Mouse (Mus musculus): Measurements from ENCODE around the gene Tmpo. TPM values are rescaled to one million over a fixed set of nuclear protein-coding genes. Genes with fewer than 3 reads are reported as not detected.

Tmpo gene
- total RNA-seq, 2 experiments from 2014 or later: 1,232 to 1,337 TPM

DNA sequence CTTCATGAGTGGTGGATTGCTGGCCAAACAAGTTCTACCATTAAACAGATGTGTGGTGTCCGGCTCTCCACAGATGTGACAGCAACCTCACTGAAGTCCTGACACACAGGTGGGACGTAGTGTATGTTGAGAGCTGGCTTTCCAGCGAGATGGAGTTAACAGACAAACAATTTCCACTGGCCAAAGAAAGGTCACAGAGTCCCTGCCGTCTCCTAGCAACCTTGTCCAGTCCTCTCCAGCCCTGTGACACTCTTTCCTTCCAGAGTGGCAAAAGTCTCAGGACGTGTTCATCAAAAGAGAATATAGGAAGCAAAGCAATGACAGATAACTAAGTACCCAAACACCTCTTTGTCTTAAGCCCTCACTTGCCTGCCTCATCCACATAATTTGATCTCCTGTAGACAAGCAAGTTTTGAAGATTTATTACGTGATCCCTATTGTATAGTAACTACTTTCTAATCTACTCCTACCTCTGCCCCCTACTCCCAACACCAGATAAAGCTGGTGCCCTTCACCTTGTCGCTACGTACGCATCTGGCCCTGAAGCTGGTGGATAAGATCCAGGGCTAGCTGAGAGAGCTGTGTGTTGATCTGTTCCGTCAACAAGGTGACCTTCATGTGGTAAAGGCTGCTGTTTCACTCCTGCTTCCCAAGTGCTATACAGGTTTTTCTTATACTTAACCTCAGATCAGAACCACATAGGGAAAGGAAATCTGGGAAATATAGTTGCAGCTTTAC is 54.3 kb downstream of the Tmpo start:
- ATAC-seq (replicated peaks; ENCODE audit: low FRiP score, poor library complexity, severe bottlenecking): no peak

DNA sequence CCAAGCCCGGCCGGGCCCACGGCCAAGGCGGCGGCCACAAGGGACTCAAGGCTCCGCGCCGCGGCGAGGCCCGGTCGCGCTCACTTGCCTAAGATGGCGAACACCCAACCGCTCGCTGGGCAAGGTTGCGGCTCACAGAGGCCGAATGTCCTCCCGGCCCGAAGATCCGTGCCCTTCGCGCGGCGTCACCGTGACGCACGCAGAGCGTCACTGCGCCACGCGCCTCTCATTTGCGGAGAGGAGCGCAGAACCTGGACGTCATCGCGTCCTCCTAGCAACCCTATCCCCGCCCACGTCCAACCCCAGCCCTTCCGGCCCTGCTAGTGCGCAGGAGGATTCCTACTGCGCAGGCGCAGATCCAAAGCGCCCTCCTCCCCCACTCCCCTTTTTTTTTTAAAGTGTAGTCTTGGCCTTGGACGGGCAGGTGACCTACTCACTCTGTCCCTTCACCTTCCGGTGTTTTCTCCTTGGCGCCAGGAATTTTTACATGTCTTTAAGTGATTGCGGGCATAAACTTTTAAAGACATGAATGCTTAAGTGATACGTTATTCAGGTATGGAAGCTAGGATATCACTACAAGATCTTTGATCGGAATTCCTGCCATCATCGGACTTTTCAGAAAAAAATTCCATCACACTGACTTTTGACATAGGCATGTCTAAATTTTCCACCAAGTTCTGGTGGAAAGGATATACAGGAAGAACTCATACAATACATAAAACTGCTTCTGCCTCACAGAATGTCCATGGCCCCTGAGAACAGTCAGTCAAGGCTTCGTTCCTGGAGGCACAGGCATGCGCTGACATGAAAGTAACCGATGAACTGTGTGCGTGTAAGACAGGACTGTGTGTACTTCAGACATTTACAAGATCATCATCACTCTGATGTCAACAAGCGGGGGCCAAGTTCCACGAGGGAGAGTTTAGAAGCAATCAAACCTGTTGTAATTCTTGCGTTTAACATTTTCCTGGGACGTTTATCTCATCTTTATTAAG is 57.0 kb downstream of the Tmpo start, which contains the start of gene Slc25a3:
TSS of gene Slc25a3 (minus strand) at position 232 of the 995 bp plus-strand sequence.
- ATAC-seq (replicated peaks; ENCODE audit: low FRiP score, poor library complexity, severe bottlenecking): peak; percentile 98

DNA sequence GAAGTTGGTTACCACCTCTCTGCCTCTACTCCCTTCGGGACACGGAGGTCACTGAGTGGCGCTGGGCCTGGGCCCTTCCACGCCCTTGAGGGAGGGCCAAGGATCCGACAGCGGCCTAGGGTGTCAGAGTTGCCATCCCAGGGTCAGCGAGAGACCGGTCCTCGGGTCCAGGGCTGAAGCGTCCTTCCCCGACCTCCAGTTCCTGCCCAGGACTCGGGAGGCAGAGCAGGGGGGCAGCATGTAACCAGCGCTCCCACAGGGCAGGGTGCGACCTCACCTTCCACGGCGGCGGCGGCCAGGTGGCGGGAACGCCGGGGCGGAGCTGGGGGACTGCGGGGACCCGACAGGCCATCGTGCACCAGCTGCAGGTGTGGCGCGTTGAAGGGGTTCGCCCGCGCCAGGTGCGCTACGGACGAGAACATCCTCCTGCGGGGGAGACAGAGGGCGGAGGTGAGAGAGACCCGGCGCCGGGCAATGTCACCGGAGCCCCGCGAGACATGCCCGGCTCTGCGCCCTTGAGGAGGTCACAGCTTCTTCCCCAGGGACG is 57.8 kb downstream of the Tmpo start:
- ATAC-seq (replicated peaks; ENCODE audit: low FRiP score, poor library complexity, severe bottlenecking): peak; percentile 67

GRCm38 (mm10) chr10:91122646-91123045 is 58.5 kb downstream of the Tmpo start:
- no peak for ATAC-seq (replicated peaks; ENCODE audit: low FRiP score, poor library complexity, severe bottlenecking)

DNA sequence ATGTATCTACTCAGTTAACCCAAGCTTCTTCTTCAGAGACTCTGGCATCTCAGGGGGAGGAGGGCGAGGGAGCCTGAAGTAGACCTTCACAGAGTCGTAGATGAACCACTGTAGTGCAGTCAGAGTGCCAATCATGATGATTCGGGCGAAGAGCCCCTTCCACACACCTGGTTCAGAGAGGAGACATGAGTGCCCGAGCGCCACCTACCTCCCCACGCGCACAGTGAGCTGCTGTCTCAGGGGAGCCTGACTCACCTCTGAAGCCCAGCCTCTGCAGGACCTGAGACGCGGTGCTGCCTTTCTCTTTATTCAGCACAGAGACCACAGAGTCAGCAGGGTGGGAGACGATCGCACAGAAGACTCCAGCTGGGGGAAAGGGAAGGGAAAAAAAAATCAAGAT is 64.2 kb downstream of the Tmpo start:
- ATAC-seq (replicated peaks; ENCODE audit: low FRiP score, poor library complexity, severe bottlenecking): no peak

DNA sequence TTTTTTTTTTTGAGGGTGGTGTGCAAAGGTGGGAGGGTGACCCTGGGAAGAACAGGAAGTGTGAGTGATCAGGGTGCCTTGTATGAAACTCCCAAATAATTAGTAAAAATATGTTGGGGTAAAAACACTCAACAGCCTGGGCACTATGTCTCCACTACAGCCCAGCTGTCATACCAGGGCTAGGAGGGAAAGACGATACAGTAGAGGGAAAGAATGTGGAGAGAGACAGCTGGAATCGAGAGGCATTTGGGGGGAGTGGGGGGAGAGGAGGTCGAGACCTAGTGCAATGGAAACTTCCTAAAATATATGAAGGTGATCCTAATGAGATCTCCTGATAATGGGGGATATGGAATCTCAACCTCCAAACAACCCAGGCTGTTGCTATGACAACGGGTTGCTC is 71.3 kb downstream of the Tmpo start:
- ATAC-seq (replicated peaks; ENCODE audit: low FRiP score, poor library complexity, severe bottlenecking): no peak

- no peak for ATAC-seq (replicated peaks; ENCODE audit: low FRiP score, poor library complexity, severe bottlenecking)
These were observed 75.1 kb downstream of the Tmpo start for GRCm38 (mm10) chr10:91105981-91106380.

DNA sequence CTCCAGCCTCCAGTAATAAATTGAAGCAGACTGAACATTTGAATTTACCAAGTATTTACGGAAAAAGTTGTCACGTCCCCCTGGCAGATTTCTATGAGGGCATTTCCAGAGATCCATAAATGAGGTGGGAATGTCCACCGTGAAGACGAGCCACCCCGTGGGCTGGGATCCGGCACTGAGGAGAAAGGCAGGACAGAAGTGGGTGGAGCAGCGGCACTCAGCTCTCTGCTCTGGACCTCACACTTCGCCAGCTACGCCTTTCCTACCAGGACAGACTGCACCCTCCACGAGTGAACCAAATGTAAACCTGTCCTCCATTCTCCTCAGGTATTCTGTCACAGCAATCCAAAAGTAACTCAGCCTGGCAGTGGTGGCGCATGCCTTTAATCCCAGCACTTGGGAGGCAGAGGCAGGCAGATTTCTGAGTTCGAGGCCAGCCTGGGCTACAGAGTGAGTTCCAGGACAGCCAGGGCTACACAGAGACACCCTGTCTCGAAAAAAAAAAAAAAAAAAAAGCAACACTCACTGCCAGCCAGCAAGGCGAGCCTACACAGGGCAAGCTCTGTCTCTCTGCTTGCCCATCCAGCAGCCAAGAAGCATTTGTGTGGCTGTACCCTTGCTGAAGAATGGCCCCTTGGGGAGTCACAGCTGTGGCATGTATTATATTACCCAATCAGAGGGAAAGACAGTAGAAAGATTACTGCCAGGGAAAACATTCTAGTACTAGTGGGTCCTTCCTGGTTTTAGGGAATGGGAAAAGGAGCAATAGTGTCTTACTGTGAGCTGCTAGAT is 78.1 kb downstream of the Tmpo start:
- ATAC-seq (replicated peaks; ENCODE audit: low FRiP score, poor library complexity, severe bottlenecking): no peak

DNA sequence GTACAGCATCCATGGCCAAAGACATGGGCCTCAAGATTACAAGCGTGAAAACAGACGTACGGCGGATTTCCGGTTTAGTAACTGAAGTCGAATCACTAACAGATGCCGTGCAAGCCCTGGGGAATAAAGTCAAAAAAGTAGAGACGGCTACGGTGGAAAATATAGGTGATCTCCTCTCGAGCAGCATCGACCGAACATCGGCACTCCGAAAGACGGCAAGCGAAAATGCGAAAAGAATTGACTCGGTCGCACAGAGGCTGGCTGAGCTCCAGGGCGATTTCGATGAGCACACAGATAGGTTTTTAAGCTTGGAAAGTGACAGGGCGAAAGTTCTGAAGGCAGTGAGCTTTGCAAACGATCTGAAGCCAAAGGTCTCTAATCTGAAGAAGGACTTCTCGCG is 79.2 kb downstream of the Tmpo start:
- no peak for ATAC-seq (replicated peaks; ENCODE audit: low FRiP score, poor library complexity, severe bottlenecking)

DNA sequence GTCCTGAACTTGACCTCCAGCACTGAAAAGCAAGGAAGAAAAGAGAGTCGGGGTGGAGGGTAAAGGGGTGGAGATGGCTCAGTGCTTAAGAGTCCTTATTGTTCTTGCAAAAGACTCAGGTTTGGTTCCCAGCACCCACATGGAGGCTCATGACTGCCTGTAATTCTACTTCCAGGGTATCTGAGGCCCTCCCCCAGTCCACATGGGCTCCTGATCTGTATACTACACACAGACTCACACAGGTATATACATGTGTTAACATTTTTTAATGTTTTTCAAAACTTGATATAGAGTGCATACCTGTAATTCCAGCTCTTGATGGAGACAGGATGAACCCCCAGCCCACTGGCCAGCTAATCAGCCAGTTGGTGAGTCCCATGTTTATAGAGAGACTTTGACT is 81.0 kb downstream of the Tmpo start:
- no peak for ATAC-seq (replicated peaks; ENCODE audit: low FRiP score, poor library complexity, severe bottlenecking)

- ATAC-seq (replicated peaks; ENCODE audit: low FRiP score, poor library complexity, severe bottlenecking): no peak
These were observed 83.1 kb downstream of the Tmpo start for GRCm38 (mm10) chr10:91098056-91098455.

Other genes with a start within 250 kb of the Tmpo start
- gene Apaf1, start 98.5 kb downstream of the Tmpo start, total RNA-seq (2015; ENCODE audit: low replicate concordance): 27.7 and 47.6 TPM in 2 replicates
- gene Apaf1, start 98.5 kb downstream of the Tmpo start, total RNA-seq (2017; ENCODE audit: low replicate concordance): 34.4 and 36.8 TPM in 2 replicates
- gene Ikbip, start 98.4 kb downstream of the Tmpo start, total RNA-seq (2015; ENCODE audit: low replicate concordance): 3.4 and 6.1 TPM in 2 replicates
- gene Ikbip, start 98.4 kb downstream of the Tmpo start, total RNA-seq (2017; ENCODE audit: low replicate concordance): 3.0 and 3.3 TPM in 2 replicates
- gene Slc25a3, start 57.3 kb downstream of the Tmpo start, total RNA-seq (2015; ENCODE audit: low replicate concordance): 175 and 210 TPM in 2 replicates
- gene Slc25a3, start 57.3 kb downstream of the Tmpo start, total RNA-seq (2017; ENCODE audit: low replicate concordance): 51.1 and 72.6 TPM in 2 replicates